Mouse (Mus musculus) stomach, postnatal 0 days (tissue): ENCODE measurements around the gene Klhdc7b. TPM values are rescaled to one million over a fixed set of nuclear protein-coding genes. Genes with fewer than 3 reads are reported as not detected.

Source experiments
- ATAC-seq: fragments of 200-750 bp; cut with Nextera tagmentation; 2 replicates; pipeline ENCODE4 v1.8.0; 2017; ENCODE audit not compliant: low FRiP score, low TSS enrichment
- DNase-seq: peaks from one replicate; pipeline ENCODE4 v3.0.0-alpha.2; 2016; ENCODE audit warnings: low spot score
- H3K27ac ChIP-seq: fragments of 300-500 bp; sonication (generic); replicated peaks from 2 replicates; pipeline ENCODE4 v1.5.1; 2014; ENCODE audit warnings: mild to moderate bottlenecking, control low read depth
- H3K27me3 ChIP-seq: fragments of 300-500 bp; sonication (generic); 2 replicates; pipeline ENCODE4 v1.6.1; 2014; ENCODE audit warnings: low read length; ENCODE audit not compliant: control insufficient read depth, insufficient read depth
- H3K36me3 ChIP-seq: fragments of 300-500 bp; sonication (generic); 2 replicates; pipeline ENCODE4 v1.6.1; 2014; ENCODE audit warnings: low read length, mixed read lengths; ENCODE audit not compliant: control insufficient read depth, insufficient read depth
- H3K4me1 ChIP-seq: fragments of 300-500 bp; sonication (generic); replicated peaks from 2 replicates; pipeline ENCODE4 v1.6.1; 2014; ENCODE audit warnings: antibody characterized with exemption; ENCODE audit not compliant: control insufficient read depth, insufficient read depth
- H3K4me2 ChIP-seq: fragments of 300-500 bp; sonication (generic); replicated peaks from 2 replicates; pipeline ENCODE4 v1.6.1; 2014; ENCODE audit warnings: low read depth, mild to moderate bottlenecking, control low read depth, moderate library complexity
- H3K4me3 ChIP-seq: fragments of 300-500 bp; sonication (generic); 2 replicates; pipeline ENCODE4 v1.5.1; 2014; ENCODE audit warnings: low read depth, low read length, control low read depth
- H3K9ac ChIP-seq: fragments of 300-500 bp; sonication (generic); 2 replicates; pipeline ENCODE4 v1.6.1; 2014; ENCODE audit warnings: mild to moderate bottlenecking, low read length, control low read depth, mixed read lengths
- H3K9me3 ChIP-seq: fragments of 300-500 bp; sonication (generic); 2 replicates; pipeline ENCODE4 v1.6.1; 2016; ENCODE audit warnings: low read length; ENCODE audit not compliant: control insufficient read depth
- CTCF ChIP-seq: IDR thresholded peaks from 2 replicates; pipeline ENCODE4 v1.5.1; 2016; ENCODE audit warnings: antibody characterized with exemption, low read depth, mild to moderate bottlenecking, moderate library complexity
- EP300 ChIP-seq: optimal IDR thresholded peaks from 2 replicates; pipeline ENCODE3; 2016; ENCODE audit warnings: antibody characterized with exemption
- WGBS: fragments of 180-500 bp; shearing (Covaris S2); extraction: QIAGEN DNeasy Blood & Tissue Kit; methylation state at CpG from one replicate; pipeline ENCODE4 v1.1.7; 2014; 5-methylcytosine and 5-hydroxymethylcytosine counted together
- polyA plus RNA-seq: library from polyadenylated mRNA; unstranded; fragments of >200 nt; fragmentation: Nextera tagmentation; extraction: Ambion mirVana; gene quantifications from 2 replicates; pipeline ENCODE4 v1.2.1, GENCODE M21; 2015

Klhdc7b gene
- polyA plus RNA-seq, 1 experiment from 2014 or later, result not detected

DNA sequence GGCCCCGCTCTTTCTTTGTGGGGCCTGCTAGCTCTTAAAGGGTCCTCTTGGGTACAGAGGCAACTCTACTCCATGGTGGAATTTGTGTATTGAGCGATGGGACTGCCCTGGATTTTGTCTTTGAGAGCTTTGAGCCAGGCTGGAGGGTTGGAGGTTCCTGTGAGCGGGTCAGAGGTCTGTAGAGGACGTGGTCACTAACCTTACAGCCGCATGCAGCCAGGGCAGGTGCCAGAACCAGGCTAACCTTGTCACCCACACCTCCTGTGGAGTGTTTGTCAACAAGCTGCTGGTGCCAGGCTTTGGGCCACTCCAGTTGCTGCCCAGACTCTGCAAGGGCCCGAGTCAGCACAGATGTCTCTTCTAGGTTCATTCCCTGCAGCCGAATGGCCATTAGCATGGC lies 8.7 kb upstream of the Klhdc7b start:
- Histone ChIP-seq H3K27ac (no peak overlapping the region), H3K9me3 (no peaks in the 10 kb centered on the region), H3K4me1 (peaks cover 4% of the 10 kb centered on the region; the same call in 1 of the 2 replicates), H3K27me3 (peaks cover 8% of the 10 kb centered on the region), H3K4me2 (no peak overlapping the region), H3K4me3 (no peak overlapping the region), H3K36me3 (peaks cover 7% of the 10 kb centered on the region), H3K9ac (no peak overlapping the region)
- TF ChIP-seq EP300 (no peak), CTCF (no peak)
- ATAC-seq (no peak), DNase-seq (no peak)
- 82% methylated on average over 7 of the region's 7 CpGs for WGBS

- Histone ChIP-seq H3K36me3 (peaks cover 3% of the 10 kb centered on the region), H3K4me1 (peaks cover 4% of the 10 kb centered on the region; the same call in 1 of the 2 replicates), H3K9me3 (no peaks in the 10 kb centered on the region), H3K9ac (no peak within 1 kb of the TSS), H3K4me3 (no peak within 1 kb of the TSS), H3K27me3 (peaks cover 8% of the 10 kb centered on the region), H3K27ac (no peak within 1 kb of the TSS), H3K4me2 (no peak within 1 kb of the TSS)
- no peak for ATAC-seq
- no peak for TF ChIP-seq CTCF
- TF ChIP-seq EP300, result no peak
- no peak for DNase-seq
- WGBS, result 22% methylated on average over 16 of the region's 16 CpGs
Observed at GRCm38 (mm10) chr15:89376957-89377356, 7.8 kb upstream of the Klhdc7b start, which contains the start of gene Tymp. Gene Tymp (minus strand): TSS chr15:89377039.

DNA sequence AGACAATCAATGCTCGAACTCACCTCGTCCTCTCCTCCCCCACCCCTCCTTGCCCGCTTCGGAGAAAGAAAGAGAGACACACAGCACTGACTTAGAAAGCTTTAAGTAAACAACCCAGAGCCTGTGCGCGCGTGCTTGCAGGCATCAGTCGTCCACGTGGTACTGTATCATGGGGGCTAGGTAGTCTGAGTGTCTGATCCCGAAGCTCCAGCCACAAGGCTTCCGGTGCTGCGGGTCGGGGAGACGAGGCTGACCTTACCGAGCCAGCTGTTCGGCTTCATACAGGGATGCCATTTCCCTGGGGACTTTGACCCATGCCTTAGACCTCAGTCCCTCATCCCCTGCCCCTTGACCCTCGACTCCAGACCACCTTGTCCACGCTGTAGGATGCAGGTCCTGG lies 7.4 kb upstream of the Klhdc7b start:
- Histone ChIP-seq H3K4me2 (no peak overlapping the region), H3K9me3 (no peaks in the 10 kb centered on the region), H3K9ac (no peak overlapping the region), H3K4me1 (peaks cover 4% of the 10 kb centered on the region; the same call in 1 of the 2 replicates), H3K4me3 (no peak overlapping the region), H3K27ac (no peak overlapping the region), H3K27me3 (peaks cover 8% of the 10 kb centered on the region), H3K36me3 (no peaks in the 10 kb centered on the region)
- WGBS, result 4% methylated on average over 18 of the region's 18 CpGs
- ATAC-seq, result no peak
- no peak for DNase-seq
- TF ChIP-seq CTCF, result no peak
- TF ChIP-seq EP300, result no peak

DNA sequence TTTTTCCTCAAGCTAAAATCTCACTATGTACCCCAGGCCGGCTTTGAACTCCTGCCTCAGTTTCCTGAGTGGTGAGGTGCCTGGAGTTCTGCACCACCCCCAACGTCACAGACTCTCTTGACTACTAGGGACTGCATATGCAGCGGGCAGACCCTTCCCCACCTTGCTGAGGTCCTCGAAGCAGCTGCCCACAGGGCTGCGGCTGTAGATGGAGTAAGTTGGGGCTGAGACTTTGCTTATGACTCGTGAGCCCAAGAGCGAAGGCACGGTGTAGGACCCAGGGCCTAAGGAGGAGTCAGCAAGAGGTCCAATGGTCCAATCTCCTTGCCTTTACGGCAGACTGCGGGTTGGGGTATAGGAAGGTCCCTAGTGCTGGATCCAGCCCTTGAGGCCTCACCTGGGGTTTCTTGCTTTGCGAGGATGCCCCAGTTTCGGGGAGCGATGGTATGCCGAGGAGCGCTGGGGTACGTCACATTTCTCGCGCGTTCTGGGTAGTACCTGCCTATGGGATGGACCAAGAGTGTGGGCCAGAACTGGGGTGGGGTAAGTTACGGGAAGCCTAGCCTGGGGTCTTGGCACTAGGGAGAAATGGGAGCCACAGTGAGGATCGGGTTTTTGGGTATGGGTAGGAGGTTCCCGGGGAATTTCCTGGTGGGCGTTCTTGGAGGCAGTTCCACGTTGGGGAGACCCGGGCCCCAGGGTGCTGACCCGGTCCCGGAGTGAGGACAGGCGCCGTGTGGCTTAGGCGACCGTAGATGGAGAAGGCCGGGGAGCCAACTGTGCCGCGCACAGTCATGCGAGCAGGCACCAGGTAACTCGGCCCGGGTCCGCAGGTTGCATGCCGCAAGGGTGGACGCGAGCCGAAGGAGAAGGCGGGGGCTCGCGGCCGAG lies 6.5 kb upstream of the Klhdc7b start:
- 18% methylated on average over 43 of the region's 46 CpGs for WGBS
- no peak for ATAC-seq
- peak overlapping the region; percentile 35 for H3K4me3 ChIP-seq
- H3K9me3 ChIP-seq, result no peaks in the 10 kb centered on the region
- H3K27ac ChIP-seq, result no peak overlapping the region
- H3K9ac ChIP-seq, result peak overlapping the region; percentile 9; the same call in 1 of the 2 replicates
- H3K4me2 ChIP-seq, result peak overlapping the region; percentile 52
- TF ChIP-seq EP300 (no peak), CTCF (no peak)
- peaks cover 2% of the 10 kb centered on the region; the same call in 1 of the 2 replicates for H3K4me1 ChIP-seq
- DNase-seq, result no peak
- peaks cover 8% of the 10 kb centered on the region for H3K27me3 ChIP-seq
- no peaks in the 10 kb centered on the region for H3K36me3 ChIP-seq

GRCm38 (mm10) chr15:89378831-89379401 lies 5.8 kb upstream of the Klhdc7b start, which contains the start of gene Odf3b:
Gene Odf3b (minus strand): TSS chr15:89379282.
- WGBS, result 1% methylated on average over 33 of the region's 33 CpGs
- no peak within 1 kb of the TSS for H3K27ac ChIP-seq
- H3K9ac ChIP-seq, result peak within 1 kb of the TSS; percentile 9
- DNase-seq (peak; percentile 46), ATAC-seq (no peak)
- peak within 1 kb of the TSS; percentile 35 for H3K4me3 ChIP-seq
- H3K27me3 ChIP-seq, result peaks cover 8% of the 10 kb centered on the region
- H3K4me2 ChIP-seq, result peak within 1 kb of the TSS; percentile 52
- peaks cover 2% of the 10 kb centered on the region; the same call in 1 of the 2 replicates for H3K4me1 ChIP-seq
- H3K36me3 ChIP-seq, result no peaks in the 10 kb centered on the region
- no peaks in the 10 kb centered on the region for H3K9me3 ChIP-seq
- TF ChIP-seq EP300 (no peak), CTCF (no peak)

GRCm38 (mm10) chr15:89379429-89379828 lies 5.3 kb upstream of the Klhdc7b start:
- H3K4me1 ChIP-seq, result peaks cover 2% of the 10 kb centered on the region; the same call in 1 of the 2 replicates
- no peak overlapping the region for H3K27ac ChIP-seq
- H3K4me3 ChIP-seq, result peak overlapping the region; percentile 35; the same call in 1 of the 2 replicates
- H3K36me3 ChIP-seq, result no peaks in the 10 kb centered on the region
- whole genome bisulfite sequencing, result 14% methylated on average over 10 of the region's 10 CpGs
- ATAC-seq, result no peak
- no peak overlapping the region for H3K9ac ChIP-seq
- peaks cover 8% of the 10 kb centered on the region for H3K27me3 ChIP-seq
- H3K4me2 ChIP-seq, result peak overlapping the region; percentile 52
- no peaks in the 10 kb centered on the region for H3K9me3 ChIP-seq
- no peak for TF ChIP-seq EP300
- TF ChIP-seq CTCF, result no peak
- DNase-seq, result no peak
